Mouse (Mus musculus) embryonic fibroblast, embryonic 13.5 days (primary cell): ENCODE data around the gene Noct.
"Not testable (repeated sequence)": the region's sequence is repeated elsewhere in the genome, so short reads cannot be mapped to it uniquely, and the experiment has no call there.

ENCODE experiments used
- CTCF ChIP-seq: IDR thresholded peaks from 2 replicates; pipeline ENCODE4 v1.5.1; 2011; ENCODE audit warnings: mild to moderate bottlenecking, control low read depth, low read length, moderate library complexity, borderline replicate concordance; ENCODE audit not compliant: insufficient read depth
- POLR2A ChIP-seq: IDR thresholded peaks from 2 replicates; pipeline ENCODE4 v1.6.1; 2011; ENCODE audit warnings: low read depth, mild to moderate bottlenecking, control low read depth, low read length, moderate library complexity

- not testable (repeated sequence) for TF ChIP-seq CTCF, POLR2A
These were observed 40.3 kb upstream of the Noct start for GRCm38 (mm10) chr3:51183967-51184366.
